Mouse (Mus musculus): ENCODE results near the gene Iars. TPM values are rescaled to one million over a fixed set of nuclear protein-coding genes. Genes with fewer than 3 reads are reported as not detected.
"Not testable (repeated sequence)": the region's sequence is repeated elsewhere in the genome, so short reads cannot be mapped to it uniquely, and the experiment has no call there.

The Iars gene
- polyA plus RNA-seq, 1 experiment = 19.0 TPM

GRCm38 (mm10) chr13:49736430-49736829 is 54.5 kb downstream of the Iars start:
- DNase-seq (ENCODE audit: low read depth) = no peak

- DNase-seq (ENCODE audit: low read depth) = no peak
Measured at GRCm38 (mm10) chr13:49738011-49738410, 56.1 kb downstream of the Iars start.

DNA sequence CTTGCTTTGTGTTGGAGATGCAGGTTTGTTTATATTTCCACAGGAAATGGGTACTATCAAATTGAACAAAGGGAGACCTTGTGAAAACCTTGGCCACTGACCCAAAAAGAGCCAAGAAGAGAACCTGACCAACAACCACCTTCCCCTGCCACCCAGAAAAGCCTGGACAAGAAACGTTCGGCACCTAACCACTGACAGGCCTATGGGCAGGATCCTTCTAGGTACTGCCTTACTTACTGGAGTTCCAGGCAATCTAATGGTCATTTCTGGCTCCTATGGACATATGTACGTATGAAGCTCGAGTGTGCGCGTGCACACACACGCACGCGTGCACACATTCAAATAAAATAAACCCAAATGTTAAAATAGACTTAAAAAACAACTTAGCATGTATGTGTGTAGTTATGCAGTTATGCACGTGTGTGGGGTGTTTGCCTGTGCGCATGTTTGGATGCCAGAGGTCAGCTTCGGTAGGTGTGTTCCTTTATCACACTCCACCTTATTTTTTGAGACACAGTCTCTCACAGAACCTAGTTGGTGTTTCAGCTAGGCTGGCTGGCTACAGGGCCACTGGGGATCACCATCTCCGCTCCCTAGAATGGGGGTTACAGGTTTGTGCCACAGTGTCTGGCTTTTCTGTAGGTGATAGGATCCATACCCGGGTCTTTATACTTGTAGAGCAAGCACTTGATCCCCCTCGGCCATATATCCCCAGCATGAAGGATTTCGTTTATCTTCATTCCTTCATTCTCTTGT is 59.6 kb downstream of the Iars start:
- DNase-seq (ENCODE audit: low read depth) = no peak

DNA sequence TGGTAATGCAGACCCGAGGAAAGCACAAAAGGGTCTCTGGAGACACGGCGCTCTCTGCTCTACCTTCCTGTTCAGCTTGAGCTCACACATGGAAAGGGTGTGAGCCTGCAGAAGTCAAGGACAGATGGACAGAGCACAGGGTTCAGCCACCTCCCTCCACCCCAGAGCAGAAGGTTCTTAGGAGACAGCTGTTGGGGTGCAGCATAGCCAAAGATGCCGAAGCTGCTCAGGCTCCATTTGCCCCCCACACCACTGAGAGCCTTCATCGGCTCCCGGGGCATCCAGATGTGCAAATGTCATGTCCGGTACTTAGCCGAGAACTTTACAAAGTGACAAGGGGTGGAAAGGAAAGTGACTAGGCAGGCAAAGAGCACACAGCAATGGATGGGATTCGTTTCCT is 74.7 kb downstream of the Iars start:
- DNase-seq (ENCODE audit: low read depth) = no peak

DNA sequence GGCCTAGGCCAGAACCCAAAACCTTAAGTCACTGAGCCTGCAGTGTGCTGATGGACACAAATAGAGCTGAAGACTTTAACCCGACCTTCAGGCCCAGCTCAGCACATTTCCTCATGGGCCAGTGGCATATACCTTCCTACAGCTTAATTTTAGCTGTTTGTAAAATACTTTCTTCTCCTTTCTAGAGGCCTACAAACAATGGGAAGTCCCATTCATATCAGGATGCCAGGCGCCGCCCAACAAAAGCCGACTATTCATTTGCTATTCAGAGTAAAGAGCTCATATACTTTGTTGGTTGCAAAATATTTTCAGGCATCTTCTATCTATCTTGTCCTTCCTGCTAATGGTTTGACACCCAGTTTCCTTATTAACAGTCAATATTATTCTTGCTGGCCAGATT is 76.1 kb downstream of the Iars start:
- no peak for DNase-seq (ENCODE audit: low read depth)

DNA sequence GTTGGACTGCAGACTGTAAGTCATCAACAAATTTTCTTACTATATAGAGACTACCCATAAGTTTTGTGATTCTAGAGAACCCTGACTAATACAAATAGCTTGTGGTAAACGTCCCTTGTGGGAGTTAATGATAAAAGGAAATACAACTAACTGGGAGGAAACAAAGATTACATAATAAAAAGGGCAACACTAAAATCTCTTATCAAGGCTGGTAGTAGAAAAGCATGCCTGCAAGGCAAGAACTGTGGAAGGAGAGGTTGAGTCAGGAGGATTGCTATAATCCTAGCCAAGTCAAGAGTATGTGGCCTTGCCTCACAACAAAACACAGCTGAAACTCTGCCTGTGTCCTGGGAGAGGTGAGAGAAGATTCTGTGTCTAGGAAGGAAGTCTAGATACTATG is 78.8 kb downstream of the Iars start:
- DNase-seq (ENCODE audit: low read depth) = no peak

- DNase-seq (ENCODE audit: low read depth) = no peak
Measured at GRCm38 (mm10) chr13:49762208-49762607, 80.3 kb downstream of the Iars start.

DNA sequence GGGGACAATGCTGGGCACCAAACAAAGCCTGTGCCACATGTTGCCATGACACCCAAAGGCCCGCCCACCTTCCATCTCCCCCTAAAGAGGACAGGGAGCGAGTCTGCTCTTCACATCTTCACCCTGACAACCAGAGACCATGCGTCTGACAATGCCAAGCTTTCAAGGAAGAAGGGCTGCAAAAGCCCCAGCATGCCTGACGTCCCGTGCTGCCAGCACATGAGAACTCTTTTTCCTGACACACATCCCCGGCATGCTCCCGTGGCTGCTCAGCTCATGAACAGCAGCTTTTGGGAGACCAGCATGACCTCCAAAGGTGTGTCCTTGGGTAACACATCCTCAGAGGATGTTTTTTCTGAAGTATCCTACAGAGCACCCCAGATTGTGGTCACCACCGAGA is 83.4 kb downstream of the Iars start:
- no peak for DNase-seq (ENCODE audit: low read depth)

DNA sequence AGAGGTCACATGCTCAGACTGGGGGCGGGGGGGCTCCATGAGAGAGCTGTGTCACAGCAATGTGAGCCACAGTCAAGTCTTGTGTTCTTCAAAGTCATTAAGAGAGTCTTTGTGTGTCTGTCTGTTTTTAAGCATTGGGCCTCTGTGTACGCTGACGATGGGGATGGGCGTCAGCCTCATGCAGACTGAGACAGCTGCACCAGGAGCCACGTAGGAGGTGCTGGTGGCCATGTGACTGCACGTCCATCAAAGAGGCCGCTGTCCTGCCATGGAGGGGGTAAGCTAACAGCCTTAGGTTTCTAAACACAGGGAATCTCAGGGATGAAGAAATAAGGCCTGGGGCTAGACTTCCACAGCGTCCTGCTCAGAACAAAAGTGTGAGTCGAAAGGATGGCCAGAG is 84.4 kb downstream of the Iars start:
- DNase-seq (ENCODE audit: low read depth) = no peak

GRCm38 (mm10) chr13:49768048-49768447 is 86.1 kb downstream of the Iars start:
- DNase-seq (ENCODE audit: low read depth) = no peak

DNA sequence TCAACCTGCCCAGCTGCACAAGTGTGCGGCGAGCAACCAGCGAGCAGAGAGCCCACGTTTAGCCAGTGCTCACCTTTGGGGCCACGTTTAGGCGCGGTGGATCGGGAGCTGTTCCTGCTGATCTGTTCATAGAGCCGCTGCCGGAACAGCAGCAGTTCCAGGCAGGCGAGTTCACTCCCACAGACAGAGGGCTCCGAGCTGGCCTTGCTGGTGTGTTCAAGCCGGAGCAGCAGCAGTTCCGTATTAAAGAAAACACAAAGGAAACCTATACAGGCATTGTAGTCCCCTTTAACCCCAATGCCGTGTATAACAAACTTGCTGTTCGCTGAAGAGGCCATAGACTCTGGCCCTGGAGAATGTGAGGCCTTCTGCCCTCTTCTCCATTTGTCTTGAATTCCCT is 87.2 kb downstream of the Iars start:
- DNase-seq (ENCODE audit: low read depth) = no peak

- DNase-seq (ENCODE audit: low read depth) = not testable (repeated sequence)
Measured at GRCm38 (mm10) chr13:49771536-49771935, 89.6 kb downstream of the Iars start.

Other genes with a start within 250 kb of the Iars start
- not detected in 2 replicates for gene Tes3-ps, start 188.8 kb upstream of the Iars start, polyA plus RNA-seq (2012; rRNA removed)
- 3.9 and 4.3 TPM in 2 replicates for gene Ecm2, start 177.3 kb upstream of the Iars start, polyA plus RNA-seq (2012; rRNA removed)
- gene Aspn, start 137.7 kb upstream of the Iars start, polyA plus RNA-seq (2012; rRNA removed) = 4.6 and 5.0 TPM in 2 replicates
- gene Omd, start 99.6 kb upstream of the Iars start, polyA plus RNA-seq (2012; rRNA removed) = 0.93 and 1.2 TPM in 2 replicates
- 25.7 and 30.5 TPM in 2 replicates for gene Ogn, start 74.1 kb upstream of the Iars start, polyA plus RNA-seq (2012; rRNA removed)
- 0.24 and 0.34 TPM in 2 replicates for gene Cenpp, start 29.3 kb upstream of the Iars start, polyA plus RNA-seq (2012; rRNA removed)
- gene Nol8, start 29.0 kb upstream of the Iars start, polyA plus RNA-seq (2012; rRNA removed) = 2.1 and 2.5 TPM in 2 replicates
- gene Gm30302, start 116.9 kb downstream of the Iars start, polyA plus RNA-seq (2012; rRNA removed) = 0.03 and 0.04 TPM in 2 replicates

Measured in gonadal fat pad, adult 2 months (tissue).